Mouse (Mus musculus) liver (tissue): Measurements from ENCODE around the gene 9530068E07Rik.
"Not testable (repeated sequence)": the region's sequence is repeated elsewhere in the genome, so short reads cannot be mapped to it uniquely, and the experiment has no call there.

Experiments
- DNase-seq: peaks from one replicate; pipeline ENCODE4 v3.0.0-alpha.2; 2020; ENCODE audit warnings: mixed read lengths

The 9530068E07Rik gene

GRCm38 (mm10) chr11:52374340-52374739 is 21.9 kb upstream of the 9530068E07Rik start:
- DNase-seq: peak; percentile 72

- no peak for DNase-seq
Measured at GRCm38 (mm10) chr11:52377579-52377978, 18.6 kb upstream of the 9530068E07Rik start.

- no peak for DNase-seq
Measured at GRCm38 (mm10) chr11:52379241-52379640, 17.0 kb upstream of the 9530068E07Rik start.

GRCm38 (mm10) chr11:52383741-52384140 is 12.5 kb upstream of the 9530068E07Rik start:
- no peak for DNase-seq

- DNase-seq: no peak
Measured at GRCm38 (mm10) chr11:52384667-52385066, 11.6 kb upstream of the 9530068E07Rik start.

- no peak for DNase-seq
Measured at GRCm38 (mm10) chr11:52386892-52387291, 9.3 kb upstream of the 9530068E07Rik start.

GRCm38 (mm10) chr11:52388150-52388549 is 8.1 kb upstream of the 9530068E07Rik start:
- DNase-seq: no peak

- not testable (repeated sequence) for DNase-seq
Measured at GRCm38 (mm10) chr11:52388979-52389378, 7.2 kb upstream of the 9530068E07Rik start.

- DNase-seq: no peak
Measured at GRCm38 (mm10) chr11:52389933-52390332, 6.3 kb upstream of the 9530068E07Rik start.

- DNase-seq: no peak
Measured at GRCm38 (mm10) chr11:52394494-52394893, 1.7 kb upstream of the 9530068E07Rik start.

GRCm38 (mm10) chr11:52395343-52395742 is 885 bp upstream of the 9530068E07Rik start:
- no peak for DNase-seq

- DNase-seq: peak; percentile 9
Measured at GRCm38 (mm10) chr11:52396597-52397188, 465 bp downstream of the 9530068E07Rik start.

- no peak for DNase-seq
Measured at GRCm38 (mm10) chr11:52397385-52397987, 1.3 kb downstream of the 9530068E07Rik start.

- DNase-seq: no peak
Measured at GRCm38 (mm10) chr11:52401476-52401875, 5.2 kb downstream of the 9530068E07Rik start.

- no peak for DNase-seq
Measured at GRCm38 (mm10) chr11:52402566-52402965, 6.3 kb downstream of the 9530068E07Rik start.

- DNase-seq: no peak
Measured at GRCm38 (mm10) chr11:52404209-52404608, 8.0 kb downstream of the 9530068E07Rik start.

GRCm38 (mm10) chr11:52405196-52405688 is 9.0 kb downstream of the 9530068E07Rik start:
- DNase-seq: no peak

- no peak for DNase-seq
Measured at GRCm38 (mm10) chr11:52409316-52409715, 13.1 kb downstream of the 9530068E07Rik start.

- DNase-seq: no peak
Measured at GRCm38 (mm10) chr11:52418358-52418757, 22.1 kb downstream of the 9530068E07Rik start.

GRCm38 (mm10) chr11:52419246-52419645 is 23.0 kb downstream of the 9530068E07Rik start:
- DNase-seq: peak; percentile 58

GRCm38 (mm10) chr11:52419861-52420260 is 23.6 kb downstream of the 9530068E07Rik start:
- DNase-seq: no peak

GRCm38 (mm10) chr11:52420296-52421052 is 24.2 kb downstream of the 9530068E07Rik start:
- DNase-seq: no peak

GRCm38 (mm10) chr11:52421053-52421778 is 25.0 kb downstream of the 9530068E07Rik start:
- DNase-seq: peak; percentile 65
